Mouse (Mus musculus): ENCODE data around the gene Tecr. TPM values are rescaled to one million over a fixed set of nuclear protein-coding genes. Genes with fewer than 3 reads are reported as not detected.

Gene Tecr
- total RNA-seq (2017) = 260 and 286 TPM in 2 replicates

DNA sequence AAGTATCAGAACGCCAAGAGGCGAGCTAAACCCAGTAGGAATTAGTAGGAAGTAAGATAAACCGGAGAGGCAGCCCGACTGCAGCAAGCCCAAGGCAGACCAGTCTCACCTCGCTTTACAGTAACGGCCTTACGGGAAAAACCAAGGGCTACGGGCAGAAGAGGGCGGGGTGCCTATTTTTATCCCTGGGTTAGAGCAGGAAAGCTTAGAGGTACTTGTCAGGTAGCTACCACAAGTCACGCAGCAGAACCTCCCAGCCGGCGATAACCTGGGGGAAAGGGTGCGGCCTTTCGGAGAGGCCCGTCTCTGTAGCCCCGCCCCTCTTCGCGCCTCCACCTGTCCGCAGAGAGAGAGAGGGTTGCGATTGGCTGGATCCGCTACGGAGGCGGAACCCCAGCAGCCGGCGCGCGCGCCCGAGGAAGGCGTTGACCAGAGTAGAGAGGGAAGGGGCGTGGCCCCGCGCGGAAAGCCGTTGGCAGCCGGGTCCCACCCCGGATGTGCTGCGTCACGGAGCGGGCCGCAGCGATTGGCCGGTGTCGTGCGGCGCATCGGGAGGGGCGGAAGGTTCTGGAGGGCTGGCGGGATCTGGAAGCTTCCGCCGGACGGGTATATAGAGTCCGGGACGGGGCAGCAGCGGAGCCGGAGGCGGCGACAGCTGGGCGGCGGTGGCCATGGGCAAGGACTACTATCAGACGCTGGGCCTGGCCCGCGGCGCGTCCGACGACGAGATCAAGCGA lies at the start of gene Tecr, which contains the start of gene Dnajb1:
Gene Tecr, minus strand, starts transcription at position 311 of the 737 bp plus-strand sequence.
Gene Dnajb1, plus strand, starts transcription at position 533 of the 737 bp plus-strand sequence.
- peak; percentile 80 for ATAC-seq (replicated peaks; ENCODE audit: low read depth, poor library complexity, severe bottlenecking)

DNA sequence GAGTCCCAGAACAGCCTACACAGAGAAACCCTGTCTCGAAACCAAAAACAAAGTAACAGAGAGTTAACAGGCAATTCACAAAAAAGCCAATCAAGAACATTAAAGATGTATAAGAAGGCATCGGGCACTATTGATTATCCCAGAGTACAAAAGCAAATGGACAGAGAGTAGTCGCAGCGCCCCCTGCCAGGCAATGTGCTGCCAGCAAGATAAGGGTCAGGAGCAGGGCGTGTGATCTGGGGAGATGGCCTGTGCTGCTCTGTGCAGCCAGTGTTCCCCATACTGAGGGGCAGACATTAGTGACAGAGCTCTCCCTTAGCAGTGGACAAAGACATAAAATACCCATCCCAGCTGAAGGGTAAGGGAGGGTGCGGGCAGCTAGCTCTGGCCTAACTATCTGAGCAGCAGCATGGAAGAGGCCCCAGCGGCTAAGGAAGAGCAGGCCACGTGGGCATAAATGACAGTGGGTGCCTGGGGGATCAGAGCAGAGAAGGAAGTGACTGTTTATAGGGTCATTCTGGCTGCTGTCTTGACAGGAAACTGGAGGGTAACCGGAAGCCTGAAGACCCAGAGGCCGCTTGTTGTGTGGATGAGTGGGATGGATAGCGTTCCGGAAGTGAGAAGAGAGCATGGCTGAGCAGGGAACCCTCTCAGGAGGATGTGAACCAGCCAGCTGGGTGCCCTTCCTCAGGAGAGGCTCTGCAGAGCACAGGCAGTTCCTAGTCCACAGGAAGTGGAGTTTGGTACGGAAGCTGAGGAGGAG lies 48.9 kb upstream of the Tecr start:
- ATAC-seq (replicated peaks; ENCODE audit: low read depth, poor library complexity, severe bottlenecking) = no peak

DNA sequence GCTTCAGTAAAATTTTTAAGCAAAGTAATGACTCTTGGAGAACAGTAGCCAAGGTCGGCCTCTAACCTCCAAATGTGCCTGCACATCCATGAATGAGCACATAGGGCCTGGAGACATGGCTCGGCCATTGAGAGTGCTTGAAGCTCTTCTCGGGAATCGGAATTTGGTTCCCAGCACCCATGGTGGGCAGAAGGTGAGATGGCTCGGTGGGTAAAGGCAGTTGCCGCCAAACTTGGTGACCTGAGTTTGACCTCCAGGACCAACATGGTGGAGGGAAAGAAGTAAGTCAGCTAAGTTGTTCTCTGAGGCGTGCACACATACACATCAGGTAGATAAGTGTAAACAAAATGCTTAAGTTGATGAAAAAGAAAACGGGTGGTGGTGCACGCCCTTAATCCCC lies 48.3 kb upstream of the Tecr start:
- no peak for ATAC-seq (replicated peaks; ENCODE audit: low read depth, poor library complexity, severe bottlenecking)

DNA sequence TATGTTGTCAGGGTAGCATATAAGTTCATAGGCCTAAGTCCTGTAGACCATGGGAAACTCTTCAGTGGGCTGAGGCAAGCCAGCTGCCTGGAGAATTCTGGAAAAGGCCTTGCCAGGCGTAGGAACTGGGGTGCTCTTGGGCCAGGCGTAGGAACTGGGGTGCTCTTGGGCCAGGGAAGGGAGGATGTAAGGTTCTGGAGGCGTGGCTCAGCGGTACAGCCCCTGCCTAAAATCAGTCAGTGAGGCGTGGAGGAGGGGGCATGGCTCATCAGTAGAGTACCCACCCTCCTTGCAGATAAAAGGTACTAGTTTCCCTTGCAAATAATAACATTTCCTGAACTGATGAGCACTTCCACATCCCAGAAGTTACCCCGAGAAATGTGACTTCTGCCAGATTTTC lies 47.0 kb upstream of the Tecr start:
- ATAC-seq (replicated peaks; ENCODE audit: low read depth, poor library complexity, severe bottlenecking) = no peak

DNA sequence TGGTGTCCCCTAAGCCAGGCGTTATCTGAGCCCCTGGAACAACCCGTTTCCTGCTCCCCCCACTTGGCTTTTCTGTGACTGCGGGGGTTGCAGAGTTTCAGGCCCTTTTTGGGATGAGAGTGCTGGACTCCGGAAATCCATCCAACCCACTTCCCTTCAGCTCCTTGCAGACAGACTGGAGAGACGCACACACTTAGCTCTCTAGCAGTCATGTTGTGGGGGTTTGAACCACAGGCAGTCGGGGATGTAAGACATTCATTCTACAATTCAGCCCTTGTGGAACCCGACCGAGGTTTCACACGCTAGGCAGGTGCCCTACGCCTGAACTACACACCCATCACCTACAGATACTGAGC lies 45.9 kb upstream of the Tecr start:
- ATAC-seq (replicated peaks; ENCODE audit: low read depth, poor library complexity, severe bottlenecking) = no peak

DNA sequence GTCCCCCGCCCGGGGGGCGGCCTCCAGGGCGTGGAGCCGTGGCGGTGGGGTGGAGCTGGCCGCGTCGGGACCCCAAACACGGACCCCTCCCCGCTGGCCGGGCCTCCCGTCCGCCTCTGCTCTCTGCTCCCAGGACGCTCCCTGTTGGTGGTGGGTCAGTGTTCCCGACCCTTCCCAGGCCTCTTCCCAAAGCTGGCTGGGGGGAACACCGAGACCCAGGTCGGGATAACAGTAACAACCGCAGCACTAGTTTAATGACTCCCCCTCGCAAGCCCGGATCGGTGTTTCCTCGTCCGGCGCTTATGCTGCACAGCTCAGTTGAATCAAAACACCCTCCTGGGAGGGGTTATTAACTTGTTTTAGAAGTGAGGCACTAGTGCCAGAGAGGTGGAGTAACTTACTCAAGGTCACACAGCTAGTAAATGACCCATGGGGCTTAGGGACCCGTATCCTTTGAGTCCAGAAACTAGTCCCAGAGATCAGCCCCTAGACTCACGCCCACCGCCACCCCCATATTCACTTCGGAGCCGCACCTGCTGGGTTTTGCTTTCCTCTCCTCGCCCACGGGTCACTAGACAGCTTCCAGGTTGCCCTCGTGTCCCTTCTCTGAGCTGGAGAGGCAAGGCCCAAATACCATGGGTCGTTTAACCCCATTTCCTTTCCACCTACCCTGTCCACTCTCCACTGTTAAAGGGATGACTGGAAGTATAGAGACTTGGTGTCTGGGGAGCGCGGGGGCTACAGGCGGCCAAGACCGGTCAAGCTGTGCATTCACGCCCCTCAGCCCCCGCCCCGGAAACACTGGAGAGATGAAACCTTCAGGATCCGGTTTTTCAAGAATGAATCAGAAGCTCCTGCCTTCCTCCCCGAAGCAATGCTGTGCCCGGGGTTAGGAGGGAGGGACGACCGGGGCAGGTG lies 45.2 kb upstream of the Tecr start:
- ATAC-seq (replicated peaks; ENCODE audit: low read depth, poor library complexity, severe bottlenecking) = peak; percentile 5

DNA sequence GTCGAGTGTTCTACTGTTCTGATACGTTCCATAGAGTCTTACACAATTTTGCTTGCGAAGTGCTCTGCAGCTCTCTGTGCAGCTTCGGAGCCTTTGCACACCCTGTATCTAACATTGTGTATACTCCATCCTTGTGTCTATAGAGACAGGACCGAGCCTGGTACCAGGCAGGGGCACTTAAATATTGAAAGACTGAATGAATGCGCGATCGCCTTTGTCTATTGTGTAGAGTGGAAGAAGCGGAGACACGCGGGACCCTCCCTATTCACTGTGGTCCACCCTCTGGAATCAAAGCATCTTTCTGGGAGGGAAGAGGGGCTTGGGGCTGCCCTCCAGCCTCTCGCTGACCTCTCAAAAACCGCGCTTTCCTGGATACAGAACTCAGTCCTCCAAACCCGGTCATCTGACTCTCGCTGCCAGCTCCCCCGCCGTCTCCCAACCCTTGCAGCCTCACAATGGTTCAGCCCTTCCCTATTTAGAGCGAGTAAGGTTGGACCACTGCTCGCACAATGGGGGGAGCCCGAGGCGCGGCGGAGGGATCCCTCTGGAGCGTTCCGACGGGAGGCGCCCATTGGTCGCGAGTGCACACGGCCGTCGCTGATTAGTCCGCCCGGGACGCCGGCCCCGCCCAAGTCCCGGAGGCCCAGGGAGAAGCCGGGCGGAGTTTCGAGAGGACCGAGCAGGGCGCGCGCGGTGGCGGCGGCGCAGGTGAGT lies 44.4 kb upstream of the Tecr start, which contains the start of gene Gipc1:
Gene Gipc1, plus strand, starts transcription at position 648 of the 714 bp plus-strand sequence.
- peak; percentile 98 for ATAC-seq (replicated peaks; ENCODE audit: low read depth, poor library complexity, severe bottlenecking)

DNA sequence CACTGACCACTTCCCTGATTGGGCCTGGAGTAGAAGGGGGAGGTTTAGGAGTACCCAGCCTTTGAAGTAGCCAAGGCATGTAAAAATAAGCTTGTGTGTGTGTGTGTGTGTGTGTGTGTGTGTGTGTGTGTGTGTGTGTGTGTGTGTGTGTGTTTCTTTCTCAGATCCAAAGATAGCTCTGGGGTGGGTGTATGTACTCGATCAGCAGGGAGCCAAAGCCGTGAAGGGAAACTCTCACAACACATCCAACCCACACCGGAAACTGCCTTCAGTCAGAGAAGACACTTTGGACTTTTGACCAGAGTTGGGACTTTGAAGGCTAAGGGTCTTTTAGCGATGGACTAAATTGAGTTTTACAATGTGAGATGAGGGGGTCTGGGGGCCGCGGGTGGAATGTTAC lies 41.9 kb upstream of the Tecr start:
- ATAC-seq (replicated peaks; ENCODE audit: low read depth, poor library complexity, severe bottlenecking) = no peak

DNA sequence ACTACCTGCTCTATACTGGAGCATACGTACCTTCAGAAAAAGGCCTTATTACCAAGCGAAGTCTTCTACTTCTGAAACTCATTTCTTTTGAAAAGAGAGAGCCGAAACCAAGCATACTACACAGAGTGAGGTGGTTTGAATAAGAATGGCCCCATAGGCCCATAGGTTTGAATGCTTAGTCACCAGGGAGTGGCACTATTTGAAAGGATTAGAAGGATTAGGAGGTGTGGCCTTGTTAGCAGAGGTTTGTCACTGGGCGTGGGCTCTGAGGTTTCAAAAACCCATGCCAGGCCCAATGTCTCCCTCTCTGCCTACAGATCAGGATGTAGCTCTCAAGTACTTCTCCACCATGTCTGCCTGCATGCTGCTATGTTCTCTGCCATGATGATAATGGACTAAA lies 40.3 kb upstream of the Tecr start:
- ATAC-seq (replicated peaks; ENCODE audit: low read depth, poor library complexity, severe bottlenecking) = no peak

DNA sequence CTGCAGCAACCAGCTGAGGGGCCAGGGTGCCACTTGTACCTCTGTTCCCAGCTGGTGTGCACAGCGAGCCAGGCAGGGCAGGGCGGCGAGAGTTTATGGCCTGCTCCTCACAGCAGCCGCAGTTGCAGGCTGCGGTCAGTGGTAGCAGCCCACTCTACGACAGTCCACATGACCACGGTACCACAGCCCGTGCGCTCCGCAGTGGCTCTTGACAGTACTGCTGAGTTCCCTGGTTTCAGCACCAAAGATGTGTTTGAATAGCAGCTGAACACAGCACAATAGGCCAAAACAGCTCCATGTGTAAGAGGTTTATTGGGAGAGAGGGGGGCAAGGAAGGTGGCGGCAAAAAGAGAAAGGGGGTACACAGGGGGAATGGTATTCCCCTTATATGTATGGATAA lies 39.7 kb upstream of the Tecr start:
- no peak for ATAC-seq (replicated peaks; ENCODE audit: low read depth, poor library complexity, severe bottlenecking)

DNA sequence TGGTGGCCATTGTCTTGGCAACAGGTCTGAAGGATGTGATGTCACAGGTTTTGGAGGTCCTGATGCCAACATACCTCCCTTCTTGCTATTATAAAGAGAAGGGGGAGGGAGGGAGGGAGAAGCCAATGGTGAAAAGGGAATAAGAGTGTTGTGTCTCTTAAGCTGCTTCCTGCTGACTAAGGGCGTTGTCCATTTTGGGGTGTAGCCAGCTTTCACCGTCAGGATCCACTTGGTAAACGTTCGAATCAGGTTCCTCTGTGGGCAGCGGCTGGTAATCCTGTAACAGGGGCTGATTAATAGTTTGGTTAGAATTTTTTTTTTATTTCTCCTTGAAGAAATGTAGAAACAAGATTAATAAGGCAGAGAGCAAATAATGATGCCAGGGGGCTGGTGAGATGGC lies 31.9 kb upstream of the Tecr start:
- ATAC-seq (replicated peaks; ENCODE audit: low read depth, poor library complexity, severe bottlenecking) = no peak

DNA sequence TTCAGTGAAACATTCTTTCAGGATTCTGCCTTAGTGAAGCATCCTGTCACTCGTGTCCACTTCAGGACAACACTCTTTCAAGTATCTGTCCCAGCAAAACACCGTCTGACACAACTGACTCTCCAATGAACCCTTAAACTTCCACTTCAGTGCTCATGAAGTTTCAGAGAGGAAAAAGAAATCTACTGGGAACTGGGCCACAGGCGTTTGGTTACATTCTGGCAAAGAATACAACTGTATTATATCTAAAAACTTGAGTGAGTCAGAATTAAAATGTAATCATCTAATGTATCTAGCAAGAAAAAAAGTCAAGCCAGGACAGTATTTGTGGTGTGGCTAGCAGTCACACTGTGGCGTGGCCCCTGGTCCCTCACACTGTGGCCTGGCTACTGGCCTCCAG lies 31.1 kb upstream of the Tecr start:
- ATAC-seq (replicated peaks; ENCODE audit: low read depth, poor library complexity, severe bottlenecking) = no peak

DNA sequence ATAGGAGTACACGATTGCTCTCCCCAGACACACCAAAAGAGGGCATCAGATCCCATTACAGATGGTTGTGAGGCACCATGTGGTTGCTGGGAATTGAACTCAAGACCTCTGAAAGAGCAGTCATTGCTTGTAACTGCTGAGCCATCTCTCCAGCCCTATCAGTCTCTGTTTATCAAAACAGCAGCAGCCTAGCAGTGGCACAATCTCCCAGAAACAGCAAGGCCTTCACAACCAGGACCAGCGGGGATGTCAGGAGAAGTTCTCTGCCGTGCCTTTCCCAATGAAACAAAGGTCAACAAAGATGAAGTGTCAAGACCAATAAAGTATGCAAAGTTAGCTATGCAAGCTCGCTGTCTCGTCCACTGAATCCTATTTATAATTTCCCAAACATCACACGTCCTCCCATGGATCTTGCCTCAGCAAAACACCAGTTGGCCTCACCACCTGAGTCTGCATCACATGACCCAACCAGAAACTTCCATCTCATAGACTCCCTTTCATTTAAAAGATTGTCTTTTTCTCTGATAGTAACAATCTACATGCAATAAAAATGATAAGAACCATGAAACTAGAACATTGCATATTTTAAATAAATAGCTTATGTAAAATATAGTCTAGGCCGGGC lies 24.4 kb upstream of the Tecr start:
- no peak for ATAC-seq (replicated peaks; ENCODE audit: low read depth, poor library complexity, severe bottlenecking)

DNA sequence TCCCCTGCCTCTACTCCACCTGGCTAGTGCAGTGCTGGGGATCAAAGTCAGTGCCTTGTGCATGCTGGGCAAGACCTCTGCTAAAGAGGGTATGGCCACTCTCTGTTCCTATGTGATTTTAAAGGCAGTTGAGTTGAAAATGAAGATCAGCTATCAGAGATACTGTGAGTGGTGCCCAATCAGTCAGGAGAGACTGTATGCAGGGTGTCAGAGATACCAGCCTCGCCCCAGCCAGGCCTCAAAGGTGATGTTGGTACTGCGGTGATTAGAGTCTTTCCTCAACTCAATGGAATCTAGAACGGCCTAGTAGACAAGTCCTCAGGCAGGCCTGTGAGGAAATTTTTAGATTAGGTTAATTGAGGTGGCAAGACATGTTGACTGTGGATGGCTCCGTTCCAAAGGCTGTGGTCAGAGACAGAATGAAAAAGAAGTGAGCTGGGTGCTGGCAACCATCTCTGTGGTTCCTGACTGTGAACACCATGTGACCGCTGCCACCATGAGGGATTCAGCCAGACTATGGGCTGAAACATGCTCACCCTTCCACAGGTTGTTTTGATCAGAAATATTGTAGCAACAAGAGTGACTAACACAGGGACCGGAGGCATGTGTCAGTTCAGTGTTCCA lies 18.0 kb upstream of the Tecr start:
- peak; percentile 45 for ATAC-seq (replicated peaks; ENCODE audit: low read depth, poor library complexity, severe bottlenecking)

DNA sequence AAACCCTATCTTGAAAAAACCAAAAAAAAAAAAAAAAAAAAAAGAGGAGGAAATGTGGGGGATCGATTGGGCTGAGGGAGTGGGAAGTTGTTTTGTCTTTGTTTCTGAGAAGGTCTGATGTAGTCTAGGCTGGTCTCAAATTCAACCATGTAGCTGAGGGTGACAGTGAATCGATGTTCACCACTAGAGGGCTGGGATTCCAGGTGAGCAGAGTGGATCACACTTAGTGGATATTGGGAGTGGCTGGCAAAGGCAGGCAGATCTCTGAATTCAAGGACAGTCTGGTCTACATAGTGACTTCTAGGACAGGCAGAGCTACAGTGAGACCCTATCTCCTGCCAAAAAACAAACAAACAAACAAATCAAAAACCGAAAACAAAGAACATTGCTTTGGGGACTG lies 17.0 kb upstream of the Tecr start:
- ATAC-seq (replicated peaks; ENCODE audit: low read depth, poor library complexity, severe bottlenecking) = no peak

DNA sequence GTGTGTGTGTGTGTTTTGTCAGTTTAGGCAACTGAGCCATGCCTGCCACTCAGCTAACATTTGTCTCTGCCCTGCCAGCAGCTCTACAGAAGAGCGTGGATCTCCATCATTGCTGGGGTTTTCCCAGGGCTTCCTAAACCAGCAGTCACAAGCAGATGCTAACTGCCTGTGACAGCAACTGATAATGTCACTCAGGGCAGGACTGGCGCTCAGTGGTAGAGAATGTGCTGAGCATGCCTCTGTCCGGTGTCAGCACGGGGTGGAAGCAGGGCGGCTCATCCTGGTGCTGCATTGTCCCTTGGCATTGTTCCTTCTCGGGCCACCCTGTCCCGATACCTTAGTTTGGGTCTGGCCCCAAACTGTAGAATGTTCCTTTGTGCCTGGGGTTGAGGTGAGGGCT lies 15.8 kb upstream of the Tecr start:
- no peak for ATAC-seq (replicated peaks; ENCODE audit: low read depth, poor library complexity, severe bottlenecking)

DNA sequence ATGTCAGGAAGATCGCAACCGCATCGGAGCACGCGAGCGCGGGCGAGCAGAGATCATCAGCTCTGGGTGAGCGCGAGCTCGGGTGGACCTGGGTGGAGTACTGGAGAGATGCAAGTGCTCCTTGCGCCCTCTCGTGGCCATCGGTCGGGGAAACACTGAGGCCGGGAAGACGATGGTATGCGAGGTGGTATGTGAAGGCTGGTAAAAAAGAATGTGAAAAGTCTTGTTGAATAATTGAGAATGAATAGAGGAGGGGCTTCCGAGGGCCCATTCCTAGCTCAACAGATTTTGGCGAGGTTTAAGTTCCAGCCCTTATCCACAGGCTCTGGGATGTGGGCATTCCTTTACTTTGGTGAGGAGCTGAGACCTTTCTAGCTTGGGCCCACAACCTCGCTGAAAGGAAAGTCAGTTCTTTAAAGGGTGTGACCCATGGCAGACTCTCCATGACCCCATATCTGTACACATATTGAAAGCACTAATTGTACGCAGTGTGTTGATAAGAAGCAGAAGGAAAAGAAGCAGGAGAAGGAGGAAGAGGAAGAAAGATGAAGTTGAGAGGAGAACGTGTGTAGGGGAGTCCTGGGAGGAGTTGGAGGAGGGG lies 14.7 kb upstream of the Tecr start:
- peak; percentile 81 for ATAC-seq (replicated peaks; ENCODE audit: low read depth, poor library complexity, severe bottlenecking)

DNA sequence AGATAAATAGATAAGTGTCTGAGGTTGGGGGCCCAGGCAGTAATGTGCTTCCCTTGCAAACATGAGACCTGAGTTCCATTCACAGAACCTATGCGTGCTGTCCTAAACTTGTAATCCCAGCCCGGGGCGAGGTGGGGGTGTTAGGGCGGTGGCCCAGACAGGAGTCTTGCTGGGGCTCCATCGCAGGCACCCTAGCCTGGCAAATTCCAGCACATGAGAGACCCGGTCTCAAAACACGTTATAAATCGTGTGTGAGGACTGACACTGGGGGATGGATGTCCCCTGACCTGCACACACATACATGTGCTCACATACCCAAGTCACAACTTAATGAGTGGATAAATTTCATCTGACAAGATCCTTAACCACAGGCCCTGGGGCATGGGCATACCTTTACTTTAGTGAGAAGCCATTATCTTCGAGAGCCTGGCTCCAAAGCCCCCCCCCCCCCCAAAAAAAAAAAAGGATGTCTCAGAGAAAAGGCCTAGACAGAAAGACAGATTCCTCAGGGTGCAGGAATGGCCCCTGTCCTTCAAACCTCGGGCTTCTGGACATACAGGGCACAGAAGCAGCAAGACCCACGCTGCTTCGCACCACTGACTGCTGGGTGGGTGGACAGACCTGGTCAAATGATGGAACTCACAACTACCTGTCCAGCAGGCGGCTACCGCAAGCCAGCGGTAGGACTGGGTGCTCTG lies 14.1 kb upstream of the Tecr start:
- no peak; the same call in 1 of the 2 replicates for ATAC-seq (replicated peaks; ENCODE audit: low read depth, poor library complexity, severe bottlenecking)

Data from common myeloid progenitor, adult 5-6 weeks (primary cell).